Mouse (Mus musculus): ENCODE measurements around the gene Akr1a1.
"Not testable (repeated sequence)": the region's sequence is repeated elsewhere in the genome, so short reads cannot be mapped to it uniquely, and the experiment has no call there.

Akr1a1 gene

GRCm38 (mm10) chr4:116650924-116651796 lies at the start of gene Akr1a1:
Akr1a1 (minus strand) TSS chr4:116651680.
- DNase-seq (ENCODE audit: low spot score), result peak; percentile 96

DNA sequence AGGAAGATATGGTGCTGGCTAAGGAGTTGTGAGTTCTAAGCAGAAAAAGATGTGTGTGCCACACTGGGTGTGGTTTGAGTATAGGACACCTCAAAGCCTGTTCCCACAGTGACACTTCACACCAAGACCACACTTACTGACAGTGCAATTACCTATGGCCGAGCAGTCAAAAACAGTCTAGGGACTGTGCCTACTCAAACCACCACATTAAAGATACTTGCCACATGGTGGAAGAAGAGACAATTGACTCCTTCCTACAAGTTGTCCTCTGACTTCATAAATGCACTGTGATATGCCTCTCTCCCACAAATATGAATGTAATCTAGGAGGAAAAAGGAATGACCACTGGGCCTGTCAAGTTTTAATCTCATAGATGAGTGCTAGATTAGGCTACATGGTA lies 49.5 kb upstream of the Akr1a1 start:
- no peak for DNase-seq (ENCODE audit: low spot score)

DNA sequence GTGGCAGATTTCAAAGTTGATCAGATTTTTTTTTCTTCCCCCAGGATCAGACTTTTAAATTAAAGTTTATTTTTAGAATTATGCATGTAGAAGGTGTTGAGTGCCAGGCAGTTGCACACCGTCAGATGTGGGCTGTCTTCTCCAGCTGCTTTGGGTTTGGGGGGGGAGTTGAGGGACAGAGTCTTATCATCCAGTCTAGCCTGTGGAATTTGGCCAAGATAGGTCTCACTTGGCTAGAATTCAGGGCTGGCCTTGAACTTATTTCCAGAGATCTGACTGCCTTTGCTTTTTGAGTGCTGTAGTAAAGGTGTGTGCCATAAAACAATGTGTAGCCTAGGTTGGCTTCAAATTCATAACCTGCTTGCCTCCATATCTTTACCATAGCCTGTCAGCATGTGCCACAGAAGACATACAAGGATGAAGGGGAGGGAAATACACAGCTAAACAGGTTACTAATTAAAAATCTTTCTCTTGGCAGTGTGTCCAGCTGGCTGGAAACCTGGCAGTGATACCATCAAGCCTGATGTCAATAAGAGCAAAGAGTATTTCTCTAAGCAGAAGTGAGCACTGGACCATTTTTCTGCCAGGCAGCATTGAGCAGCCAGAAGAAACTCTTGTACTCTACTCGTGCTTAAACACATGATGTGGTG lies 47.3 kb upstream of the Akr1a1 start:
- DNase-seq (ENCODE audit: low spot score), result no peak

GRCm38 (mm10) chr4:116693785-116694184 lies 42.3 kb upstream of the Akr1a1 start:
- no peak for DNase-seq (ENCODE audit: low spot score)

- no peak for DNase-seq (ENCODE audit: low spot score)
Measured at GRCm38 (mm10) chr4:116692146-116692545, 40.7 kb upstream of the Akr1a1 start.

GRCm38 (mm10) chr4:116689309-116689876 lies 37.9 kb upstream of the Akr1a1 start:
- DNase-seq (ENCODE audit: low spot score), result no peak

DNA sequence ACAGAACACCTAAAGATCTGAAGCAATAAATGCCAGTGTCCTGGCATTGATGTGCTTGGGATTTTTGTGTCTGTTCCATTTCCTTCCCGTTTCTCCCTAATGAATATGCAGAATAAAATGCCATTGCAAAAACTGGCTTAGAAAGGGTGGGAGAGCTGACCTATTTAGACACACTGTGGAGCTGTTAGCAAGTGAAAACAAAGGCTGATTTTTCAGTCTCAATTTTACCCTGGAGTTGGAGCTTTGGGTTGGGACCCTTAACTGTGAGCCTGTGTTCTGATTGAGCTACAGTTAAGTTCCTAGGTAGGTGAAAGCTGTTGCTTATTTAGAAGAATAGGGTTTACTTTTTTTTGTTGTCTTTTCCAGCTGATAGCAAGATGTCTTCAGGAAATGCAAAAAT lies 35.6 kb upstream of the Akr1a1 start:
- no peak for DNase-seq (ENCODE audit: low spot score)

DNA sequence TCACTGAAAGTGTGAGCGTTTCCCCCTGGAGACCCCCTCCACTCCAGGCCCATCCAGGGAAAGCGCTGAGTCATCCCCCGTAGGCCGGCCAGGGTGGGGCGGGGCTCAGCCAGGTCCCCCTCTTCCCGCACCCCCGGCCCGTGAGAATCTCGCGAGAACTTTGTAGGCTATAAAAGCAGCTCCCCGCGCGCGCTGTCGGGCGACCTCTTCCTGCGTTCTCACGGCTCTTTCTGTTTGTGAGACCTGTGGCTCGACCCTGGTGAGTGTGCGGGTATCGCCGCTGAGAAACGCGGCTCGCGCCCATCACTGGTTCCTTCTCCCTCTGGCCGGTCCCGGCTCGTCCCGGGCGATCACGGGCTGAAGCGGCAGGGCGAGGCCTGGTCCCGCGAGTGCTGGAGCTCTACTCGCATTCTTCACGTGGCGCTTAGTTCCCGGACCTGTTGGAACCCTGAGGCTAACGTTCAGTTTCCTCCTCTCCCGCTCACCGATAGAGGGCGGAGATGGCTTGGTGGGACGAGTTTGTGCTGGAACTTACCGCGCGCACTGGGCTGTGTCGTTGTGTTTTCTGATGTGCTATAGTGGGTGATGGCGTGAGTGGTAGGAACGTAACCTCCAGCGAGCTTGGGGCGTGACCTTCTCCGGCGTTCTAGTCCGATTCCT lies 34.1 kb upstream of the Akr1a1 start, which contains the start of gene Prdx1:
Prdx1 (plus strand) TSS at position 143 of the 660 bp plus-strand sequence.
- DNase-seq (ENCODE audit: low spot score), result peak; percentile 95

DNA sequence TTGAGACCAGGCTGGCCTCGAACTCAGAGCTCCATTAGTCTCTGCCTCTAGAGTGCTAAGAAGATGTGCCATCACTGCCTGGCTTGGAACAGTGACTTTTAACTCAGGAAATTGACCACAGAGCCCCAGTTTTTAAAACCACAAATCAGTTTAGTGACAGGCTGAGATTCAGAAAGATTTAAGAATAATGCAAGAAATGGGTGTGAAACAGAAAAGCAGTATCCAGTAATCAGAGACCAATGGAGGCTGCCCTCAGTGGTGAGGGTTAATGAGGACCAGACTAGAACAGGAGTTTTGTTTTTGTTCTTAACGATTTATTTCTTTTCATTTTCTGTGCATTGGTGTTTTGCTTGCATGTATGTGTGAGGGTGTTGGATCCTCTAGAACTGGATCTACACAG lies 33.2 kb upstream of the Akr1a1 start:
- no peak for DNase-seq (ENCODE audit: low spot score)

DNA sequence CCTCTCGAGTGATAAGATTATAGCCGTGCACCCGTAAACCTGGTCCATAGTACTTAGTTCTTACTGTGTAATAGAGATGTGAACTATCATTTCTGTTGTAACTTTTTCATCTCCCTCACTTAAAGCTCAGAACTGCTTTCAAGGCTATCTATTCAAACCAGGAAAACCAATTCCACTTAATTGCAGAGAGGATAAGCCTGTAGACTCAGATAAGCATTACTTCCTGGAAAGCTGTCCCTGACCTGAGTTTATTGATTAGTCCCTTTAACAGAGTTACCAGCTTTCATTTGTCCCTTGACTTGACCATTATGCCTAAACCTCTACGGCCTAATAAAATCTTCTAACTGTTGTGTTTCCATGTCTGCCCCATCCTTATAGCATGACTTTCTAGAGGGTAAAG lies 32.5 kb upstream of the Akr1a1 start:
- DNase-seq (ENCODE audit: low spot score), result no peak

DNA sequence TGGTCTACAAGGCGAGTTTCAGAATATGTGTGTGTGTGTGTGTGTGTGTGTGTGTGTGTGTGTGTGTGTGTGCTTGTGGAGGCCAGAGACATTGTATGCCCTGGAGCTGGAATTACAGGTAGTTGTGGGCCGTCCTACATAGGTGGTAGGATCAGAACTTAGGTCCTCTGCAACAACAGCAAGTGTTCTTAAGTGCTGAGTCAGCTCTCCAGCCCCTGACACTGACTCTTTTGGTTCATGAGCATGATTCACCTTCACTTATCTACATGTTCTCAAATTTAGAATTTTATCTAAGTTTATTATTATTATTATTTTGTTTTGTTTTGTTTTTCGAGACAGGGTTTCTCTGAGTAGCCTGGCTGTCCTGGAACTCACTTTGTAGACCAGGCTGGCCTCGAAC lies 29.0 kb upstream of the Akr1a1 start:
- DNase-seq (ENCODE audit: low spot score), result not testable (repeated sequence)

DNA sequence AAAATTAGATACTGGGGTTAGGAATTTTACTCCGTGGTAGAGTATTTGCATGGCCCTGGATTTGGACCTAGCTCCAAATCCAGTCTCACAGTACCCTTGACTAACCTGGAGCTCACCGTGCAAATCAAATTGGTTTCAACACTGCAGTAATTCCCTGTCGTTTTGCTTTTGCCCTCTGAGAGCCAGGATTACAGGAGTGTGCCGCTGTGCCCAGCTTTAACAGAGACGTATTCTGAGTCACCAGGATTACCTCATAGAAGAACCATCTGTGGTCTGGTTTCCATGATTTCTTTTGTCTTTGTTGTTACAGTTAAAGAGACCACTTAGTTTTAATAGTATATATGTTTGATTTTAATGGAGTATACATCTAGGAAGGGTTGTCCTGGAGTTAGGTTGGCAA lies 27.7 kb upstream of the Akr1a1 start:
- no peak for DNase-seq (ENCODE audit: low spot score)

DNA sequence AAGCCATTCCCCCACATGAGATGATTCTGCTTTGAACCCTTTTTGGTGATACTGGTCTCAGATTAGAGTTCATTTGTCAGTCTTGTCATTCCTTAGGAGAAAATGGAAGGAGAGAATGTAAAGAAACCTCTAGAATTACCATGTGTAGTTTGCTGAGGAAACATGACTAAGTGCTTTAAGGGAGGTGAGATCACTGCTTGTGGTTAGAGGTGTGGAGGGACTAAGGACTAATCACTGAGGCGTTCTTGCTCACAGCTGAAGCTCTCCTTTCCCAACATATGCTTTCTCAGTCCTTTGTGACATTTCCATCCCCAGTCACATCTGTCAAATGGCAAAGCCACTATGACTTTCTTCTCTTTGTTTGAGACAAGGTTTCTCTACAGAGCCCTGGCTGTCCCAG lies 26.3 kb upstream of the Akr1a1 start:
- DNase-seq (ENCODE audit: low spot score), result no peak

GRCm38 (mm10) chr4:116676027-116676426 lies 24.5 kb upstream of the Akr1a1 start:
- DNase-seq (ENCODE audit: low spot score), result no peak

GRCm38 (mm10) chr4:116674761-116675160 lies 23.3 kb upstream of the Akr1a1 start:
- DNase-seq (ENCODE audit: low spot score), result not testable (repeated sequence)

GRCm38 (mm10) chr4:116672785-116673184 lies 21.3 kb upstream of the Akr1a1 start:
- DNase-seq (ENCODE audit: low spot score), result no peak

DNA sequence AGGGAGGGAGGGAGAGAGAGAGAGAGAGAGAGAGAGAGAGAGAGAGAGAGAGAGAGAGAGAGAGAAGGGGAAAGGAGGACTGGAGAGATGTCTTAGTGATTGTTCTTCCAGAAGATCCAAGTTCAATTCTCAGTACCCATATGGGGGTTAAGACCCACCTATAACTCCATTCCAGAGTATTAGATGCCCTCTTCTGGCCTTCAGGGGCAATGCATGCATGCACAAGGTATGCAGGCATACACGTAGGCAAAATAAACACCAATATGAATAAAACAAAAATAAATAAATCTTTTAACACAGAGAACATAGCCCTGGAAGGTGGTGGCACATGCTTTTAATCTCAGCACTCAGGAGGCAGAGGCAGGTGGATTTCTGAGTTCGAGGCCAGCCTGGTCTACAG lies 17.8 kb upstream of the Akr1a1 start:
- DNase-seq (ENCODE audit: low spot score), result peak; percentile 14

DNA sequence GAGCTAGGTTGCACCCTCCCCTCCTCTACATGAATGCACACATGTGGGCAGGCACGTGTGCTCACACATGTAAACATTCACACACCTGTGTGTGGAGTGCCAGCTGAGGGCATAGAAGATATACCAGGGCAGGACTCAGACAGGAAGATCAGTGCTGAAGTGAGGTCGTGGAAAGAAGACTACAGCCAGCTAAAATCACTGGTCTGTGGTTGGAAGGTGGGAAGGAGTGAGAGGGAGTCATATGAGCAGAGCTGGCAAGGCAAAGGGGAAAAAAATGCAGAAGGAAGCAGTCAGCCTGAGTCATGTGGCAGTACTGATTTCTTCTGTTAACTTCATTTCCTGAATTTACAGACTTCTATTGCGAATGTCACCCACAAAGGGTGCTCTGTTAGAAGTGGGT lies 16.7 kb upstream of the Akr1a1 start:
- no peak for DNase-seq (ENCODE audit: low spot score)

DNA sequence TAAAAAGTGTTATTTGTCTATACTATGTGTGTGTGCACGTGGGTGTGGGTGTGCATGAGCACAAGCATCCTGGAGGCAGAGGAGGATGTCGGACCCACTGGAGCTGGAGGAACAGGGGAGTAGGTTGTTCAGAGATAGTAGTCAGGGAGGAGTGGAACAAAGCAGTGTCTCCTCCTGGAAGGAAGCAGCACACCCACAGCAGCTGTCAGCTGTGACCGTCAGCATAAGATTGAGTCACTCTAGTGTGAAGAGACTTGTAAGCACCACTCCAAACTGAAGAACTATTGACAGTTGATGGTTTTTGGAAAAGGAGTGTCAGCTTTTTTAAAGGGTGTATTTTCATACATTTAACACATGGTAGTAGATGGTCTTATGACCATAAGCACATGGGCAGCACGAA lies 15.1 kb upstream of the Akr1a1 start:
- no peak for DNase-seq (ENCODE audit: low spot score)

- DNase-seq (ENCODE audit: low spot score), result no peak
Measured at GRCm38 (mm10) chr4:116661998-116662397, 10.5 kb upstream of the Akr1a1 start.

DNA sequence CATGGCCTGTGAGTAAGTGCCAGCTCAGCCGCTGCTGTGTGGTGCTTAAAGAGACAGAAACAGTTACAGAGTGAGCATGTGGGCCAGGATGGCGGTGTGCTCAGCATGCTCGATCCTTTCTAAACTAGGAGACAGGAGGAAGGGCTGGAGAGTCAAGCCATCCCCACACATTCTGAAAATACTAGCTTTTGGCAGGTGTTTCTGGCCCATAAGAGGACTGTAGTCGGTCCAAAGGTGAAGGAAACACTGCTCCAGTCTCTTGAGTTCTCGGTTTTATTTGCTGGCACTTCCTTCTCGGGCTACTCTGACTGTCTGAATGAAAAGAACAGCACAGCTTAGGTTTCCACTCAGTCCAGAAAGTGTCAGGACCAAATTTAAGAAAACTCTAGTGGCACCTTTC lies 9.3 kb upstream of the Akr1a1 start:
- no peak for DNase-seq (ENCODE audit: low spot score)

GRCm38 (mm10) chr4:116659916-116660315 lies 8.4 kb upstream of the Akr1a1 start:
- DNase-seq (ENCODE audit: low spot score), result not testable (repeated sequence)

DNA sequence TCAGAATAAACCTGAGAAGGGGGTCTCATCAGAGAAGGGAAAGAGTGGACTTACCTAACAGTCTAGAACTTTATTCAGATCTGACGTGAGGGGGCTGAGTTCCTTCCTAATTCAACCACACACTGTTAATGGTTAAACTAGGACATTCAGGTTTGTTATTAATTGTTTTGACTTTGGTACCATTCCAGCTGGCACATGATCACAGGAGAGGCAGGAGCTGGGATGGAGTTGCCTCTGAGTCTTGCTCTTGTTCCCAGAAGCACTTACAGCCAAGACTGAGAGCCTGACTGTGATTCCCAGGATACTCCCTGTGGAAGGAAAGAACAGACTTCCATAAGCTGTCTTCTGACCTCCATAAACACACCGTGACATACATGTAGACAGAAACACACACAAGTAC lies 8.0 kb upstream of the Akr1a1 start:
- no peak for DNase-seq (ENCODE audit: low spot score)
